Mouse (Mus musculus): ENCODE data around the gene Dctn1. TPM values are rescaled to one million over a fixed set of nuclear protein-coding genes. Genes with fewer than 3 reads are reported as not detected.

The Dctn1 gene
- 80.2 and 81.7 TPM in 2 replicates for polyA plus RNA-seq (2014; fragmentation: Nextera tagmentation; extraction: Ambion mirVana)

DNA sequence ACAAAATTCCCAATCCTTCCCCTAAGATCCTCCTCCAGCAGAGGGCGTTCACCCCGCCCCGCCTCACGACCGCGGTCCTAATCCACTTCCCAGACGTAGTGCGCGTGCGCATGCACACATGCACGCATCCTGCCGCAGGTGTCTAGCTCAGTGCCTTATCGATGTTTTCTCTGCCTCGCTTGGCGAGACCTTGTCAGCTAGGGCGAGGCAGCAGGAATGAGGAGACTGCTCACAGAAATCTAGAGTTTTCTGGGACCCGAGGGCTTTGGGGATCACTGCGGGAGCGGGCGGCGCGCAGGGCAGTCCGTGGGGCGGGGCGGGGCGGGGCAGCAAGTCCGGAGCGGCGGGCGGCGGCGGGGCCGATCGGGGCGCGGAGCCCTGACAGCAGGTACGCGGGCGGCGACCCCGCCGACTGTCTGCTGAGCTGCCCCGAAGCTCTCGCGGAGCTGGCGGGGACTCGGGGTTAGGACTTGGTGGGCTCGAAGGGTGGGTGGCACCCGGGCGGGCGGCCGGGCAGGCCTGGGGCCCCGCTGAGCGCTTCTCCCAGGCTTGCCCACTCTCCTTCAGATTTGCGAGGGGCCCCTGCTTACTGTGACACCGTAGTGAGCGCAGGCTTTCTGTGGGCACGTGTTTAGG lies at the start of gene Dctn1:
TSS of gene Dctn1 (plus strand) at position 314 of the 636 bp plus-strand sequence.
- peaks cover 22% of the 10 kb centered on the region for H3K27me3 ChIP-seq (ENCODE audit: control insufficient read depth, insufficient read depth, low read length)
- under 1% methylated on average over 58 of the region's 58 CpGs for WGBS
- peak within 1 kb of the TSS; percentile 84 for H3K9ac ChIP-seq (ENCODE audit: low read length)
- no peaks in the 10 kb centered on the region for H3K36me3 ChIP-seq (ENCODE audit: control insufficient read depth, insufficient read depth, low read length)
- H3K9me3 ChIP-seq (ENCODE audit: control insufficient read depth, low read length), result no peaks in the 10 kb centered on the region
- peak; percentile 99 for DNase-seq (ENCODE audit: low spot score, missing footprints)
- peak; percentile 88 for ATAC-seq (ENCODE audit: low FRiP score)
- H3K4me2 ChIP-seq, result peak within 1 kb of the TSS; percentile 88
- H3K4me3 ChIP-seq (ENCODE audit: low read depth, low read length), result peak within 1 kb of the TSS; percentile 83
- H3K27ac ChIP-seq (ENCODE audit: low read depth, low read length), result peak within 1 kb of the TSS; percentile 72
- H3K4me1 ChIP-seq (ENCODE audit: control insufficient read depth, insufficient read depth, low read length), result peaks cover 20% of the 10 kb centered on the region

DNA sequence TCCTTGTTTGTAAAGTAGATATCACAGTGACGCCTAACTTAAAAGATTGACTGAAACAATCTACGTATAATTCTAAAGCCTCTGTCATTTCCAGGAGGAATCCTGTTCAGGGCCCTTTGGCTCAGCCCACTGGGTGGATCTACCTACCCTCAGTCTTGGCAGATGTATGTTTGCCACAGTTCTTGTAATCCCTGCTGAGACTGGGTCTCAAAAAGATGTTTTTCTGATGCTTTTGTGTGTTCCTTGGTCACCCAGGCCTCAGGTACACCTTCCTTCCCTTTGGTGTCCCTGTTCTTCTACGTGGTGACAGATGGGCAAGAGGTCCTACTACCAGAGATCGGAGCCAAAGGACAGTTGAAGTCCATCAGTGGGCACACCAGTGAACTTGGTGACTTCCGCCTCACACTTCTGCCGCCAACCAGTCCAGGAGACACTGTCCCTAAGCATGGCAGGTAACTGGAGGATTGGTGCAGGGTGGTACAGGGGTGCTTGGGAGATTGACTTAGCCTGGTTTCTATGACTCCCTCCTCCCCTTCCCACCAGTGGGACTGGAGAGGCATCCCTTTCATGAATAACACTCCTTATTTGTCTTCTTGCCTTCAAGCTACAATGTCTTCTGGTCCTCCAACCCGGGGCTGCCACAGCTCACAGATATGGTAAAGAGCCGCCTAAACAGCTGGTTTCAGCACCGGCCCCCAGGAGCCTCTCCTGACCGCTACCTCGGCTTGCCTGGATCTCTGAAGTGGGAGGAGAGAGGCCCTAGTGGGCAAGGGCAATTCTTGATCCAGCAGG lies 49.2 kb upstream of the Dctn1 start:
- Histone ChIP-seq H3K9me3 (ENCODE audit: control insufficient read depth, low read length) (no peaks in the 10 kb centered on the region), H3K4me2 (peak overlapping the region; percentile 77), H3K36me3 (ENCODE audit: control insufficient read depth, insufficient read depth, low read length) (no peaks in the 10 kb centered on the region; the same call in 1 of the 2 replicates), H3K4me3 (ENCODE audit: low read depth, low read length) (peak overlapping the region; percentile 77), H3K27ac (ENCODE audit: low read depth, low read length) (no peak overlapping the region), H3K27me3 (ENCODE audit: control insufficient read depth, insufficient read depth, low read length) (no peaks in the 10 kb centered on the region), H3K4me1 (ENCODE audit: control insufficient read depth, insufficient read depth, low read length) (peaks cover 23% of the 10 kb centered on the region), H3K9ac (ENCODE audit: low read length) (peak overlapping the region; percentile 86)
- DNase-seq (ENCODE audit: low spot score, missing footprints) (no peak), ATAC-seq (ENCODE audit: low FRiP score) (no peak)
- 81% methylated on average over 11 of the region's 11 CpGs for WGBS

DNA sequence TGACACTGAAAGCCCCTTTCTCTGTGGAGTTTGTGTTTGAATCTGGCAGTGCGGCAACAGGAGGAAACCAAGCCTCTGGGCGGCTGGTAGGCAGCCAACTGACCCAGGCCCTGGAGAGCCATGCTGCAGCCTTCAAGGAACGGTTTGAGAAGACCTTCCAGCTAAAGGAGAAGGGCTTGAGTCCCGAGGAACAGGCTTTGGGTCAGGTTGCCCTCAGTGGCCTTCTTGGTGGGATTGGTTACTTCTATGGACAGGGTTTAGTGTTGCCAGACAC lies 48.6 kb upstream of the Dctn1 start:
- Histone ChIP-seq H3K4me3 (ENCODE audit: low read depth, low read length) (no peak overlapping the region), H3K9ac (ENCODE audit: low read length) (no peak overlapping the region), H3K4me2 (no peak overlapping the region), H3K27ac (ENCODE audit: low read depth, low read length) (no peak overlapping the region), H3K4me1 (ENCODE audit: control insufficient read depth, insufficient read depth, low read length) (peaks cover 24% of the 10 kb centered on the region), H3K27me3 (ENCODE audit: control insufficient read depth, insufficient read depth, low read length) (no peaks in the 10 kb centered on the region), H3K36me3 (ENCODE audit: control insufficient read depth, insufficient read depth, low read length) (no peaks in the 10 kb centered on the region; the same call in 1 of the 2 replicates), H3K9me3 (ENCODE audit: control insufficient read depth, low read length) (no peaks in the 10 kb centered on the region)
- WGBS, result 92% methylated on average over 4 of the region's 4 CpGs
- ATAC-seq (ENCODE audit: low FRiP score), result no peak
- no peak for DNase-seq (ENCODE audit: low spot score, missing footprints)

DNA sequence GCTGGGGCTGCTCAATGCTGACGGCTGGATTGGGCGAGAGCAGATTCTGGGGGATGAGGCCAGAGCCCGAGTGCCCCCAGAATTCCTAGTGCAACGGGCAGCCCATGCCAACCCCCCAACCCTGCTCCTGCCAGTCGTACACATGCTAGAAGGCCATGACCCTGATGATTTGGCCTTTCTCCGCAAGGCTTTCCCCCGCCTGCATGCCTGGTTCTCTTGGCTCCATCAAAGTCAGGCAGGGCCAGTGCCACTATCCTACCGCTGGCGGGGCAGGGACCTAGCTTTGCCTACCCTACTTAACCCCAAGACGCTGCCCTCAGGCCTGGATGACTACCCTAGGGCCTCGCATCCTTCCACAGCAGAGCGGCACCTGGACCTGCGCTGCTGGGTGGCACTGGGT lies 48.1 kb upstream of the Dctn1 start:
- 93% methylated on average over 13 of the region's 13 CpGs for WGBS
- ATAC-seq (ENCODE audit: low FRiP score) (no peak), DNase-seq (ENCODE audit: low spot score, missing footprints) (no peak)
- Histone ChIP-seq H3K4me3 (ENCODE audit: low read depth, low read length) (no peak overlapping the region), H3K27ac (ENCODE audit: low read depth, low read length) (no peak overlapping the region), H3K9ac (ENCODE audit: low read length) (no peak overlapping the region), H3K27me3 (ENCODE audit: control insufficient read depth, insufficient read depth, low read length) (no peaks in the 10 kb centered on the region), H3K9me3 (ENCODE audit: control insufficient read depth, low read length) (no peaks in the 10 kb centered on the region), H3K36me3 (ENCODE audit: control insufficient read depth, insufficient read depth, low read length) (no peaks in the 10 kb centered on the region; the same call in 1 of the 2 replicates), H3K4me1 (ENCODE audit: control insufficient read depth, insufficient read depth, low read length) (peaks cover 30% of the 10 kb centered on the region), H3K4me2 (no peak overlapping the region)

DNA sequence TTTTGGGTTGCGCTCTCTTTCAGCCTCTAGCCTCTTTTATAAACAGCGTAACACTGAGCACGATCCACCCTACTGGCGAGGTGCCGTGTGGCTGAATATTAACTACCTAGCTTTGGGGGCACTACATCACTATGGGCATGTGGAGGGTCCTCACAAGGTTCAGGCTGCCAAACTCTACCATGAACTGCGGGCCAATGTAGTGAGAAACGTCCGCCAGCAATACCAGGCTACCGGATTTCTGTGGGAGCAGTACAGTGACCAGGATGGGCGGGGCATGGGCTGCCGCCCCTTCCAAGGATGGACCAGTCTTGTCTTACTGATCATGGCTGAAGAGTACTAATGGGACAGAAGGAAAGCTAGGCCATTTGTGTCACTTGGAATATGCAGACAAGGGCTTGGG lies 47.4 kb upstream of the Dctn1 start:
- ATAC-seq (ENCODE audit: low FRiP score), result no peak
- Histone ChIP-seq H3K27me3 (ENCODE audit: control insufficient read depth, insufficient read depth, low read length) (no peaks in the 10 kb centered on the region), H3K4me2 (no peak overlapping the region), H3K4me3 (ENCODE audit: low read depth, low read length) (no peak overlapping the region), H3K9ac (ENCODE audit: low read length) (no peak overlapping the region), H3K9me3 (ENCODE audit: control insufficient read depth, low read length) (no peaks in the 10 kb centered on the region), H3K36me3 (ENCODE audit: control insufficient read depth, insufficient read depth, low read length) (no peaks in the 10 kb centered on the region; the same call in 1 of the 2 replicates), H3K4me1 (ENCODE audit: control insufficient read depth, insufficient read depth, low read length) (peaks cover 35% of the 10 kb centered on the region), H3K27ac (ENCODE audit: low read depth, low read length) (no peak overlapping the region)
- DNase-seq (ENCODE audit: low spot score, missing footprints), result no peak
- WGBS, result 88% methylated on average over 11 of the region's 11 CpGs

DNA sequence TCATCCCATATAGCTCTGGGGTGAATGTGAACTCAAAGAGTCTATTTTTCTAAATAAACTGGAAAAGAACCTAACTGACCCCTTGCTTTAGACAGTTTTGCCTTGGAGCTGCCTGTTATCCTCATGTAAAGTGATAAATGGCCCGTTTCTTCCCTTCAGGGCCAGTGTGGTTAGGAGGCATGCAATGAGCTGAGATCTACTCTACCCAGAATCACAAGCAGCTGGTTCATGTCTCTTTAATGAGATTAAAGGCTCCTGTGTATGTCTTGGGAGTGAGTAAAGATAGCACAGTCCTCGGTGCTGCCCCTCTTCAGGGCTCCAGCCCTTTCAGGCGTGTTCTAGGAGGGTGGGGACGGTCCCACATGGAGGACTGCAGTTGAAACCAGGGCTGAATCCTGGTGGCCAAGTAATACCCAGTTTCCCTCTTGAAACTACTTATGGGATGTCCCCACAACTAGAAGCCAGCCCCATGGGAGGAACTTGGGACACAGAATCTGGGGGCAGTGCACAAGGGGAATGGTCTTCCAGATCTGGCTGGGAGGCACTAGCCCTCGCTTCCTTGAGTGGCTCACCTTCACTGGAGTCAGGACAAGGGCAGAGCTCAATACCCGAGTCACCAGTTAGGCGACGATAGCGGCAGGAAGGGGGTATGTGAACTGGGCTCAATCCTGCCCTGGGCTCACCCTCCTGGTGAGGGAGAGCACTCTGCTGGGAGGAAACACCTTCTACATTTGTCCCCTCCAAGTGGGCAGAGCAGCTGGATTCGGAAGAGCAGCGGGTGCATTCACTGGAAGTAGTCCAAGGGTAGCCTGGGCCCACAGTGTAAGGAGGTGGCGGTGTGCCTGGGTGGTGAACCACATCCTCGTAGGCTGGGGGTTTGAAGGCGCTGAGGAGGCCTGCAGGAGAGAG lies 46.6 kb upstream of the Dctn1 start:
- no peak for DNase-seq (ENCODE audit: low spot score, missing footprints)
- Histone ChIP-seq H3K4me2 (no peak overlapping the region), H3K4me1 (ENCODE audit: control insufficient read depth, insufficient read depth, low read length) (peaks cover 39% of the 10 kb centered on the region), H3K4me3 (ENCODE audit: low read depth, low read length) (no peak overlapping the region), H3K9ac (ENCODE audit: low read length) (no peak overlapping the region), H3K9me3 (ENCODE audit: control insufficient read depth, low read length) (no peaks in the 10 kb centered on the region), H3K27me3 (ENCODE audit: control insufficient read depth, insufficient read depth, low read length) (no peaks in the 10 kb centered on the region), H3K36me3 (ENCODE audit: control insufficient read depth, insufficient read depth, low read length) (no peaks in the 10 kb centered on the region; the same call in 1 of the 2 replicates), H3K27ac (ENCODE audit: low read depth, low read length) (no peak overlapping the region; the same call in 1 of the 2 replicates)
- 85% methylated on average over 14 of the region's 14 CpGs for WGBS
- ATAC-seq (ENCODE audit: low FRiP score), result no peak

DNA sequence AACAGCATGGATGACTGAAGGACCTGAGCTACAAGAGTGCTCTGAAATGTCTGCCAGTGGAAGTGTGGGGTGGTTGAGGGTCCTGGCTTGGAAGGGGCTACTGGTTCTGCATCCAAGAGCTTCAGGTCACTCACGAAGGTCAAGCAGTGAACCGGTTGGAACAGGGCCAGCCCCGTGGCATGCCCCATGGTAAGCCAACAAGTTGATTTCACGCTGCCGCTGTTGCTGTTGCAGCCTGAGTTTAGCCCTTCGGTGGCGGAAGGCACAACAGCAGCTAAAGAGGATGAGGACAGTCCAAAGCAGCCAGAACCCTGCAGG lies 46.0 kb upstream of the Dctn1 start:
- H3K27ac ChIP-seq (ENCODE audit: low read depth, low read length), result no peak overlapping the region; the same call in 1 of the 2 replicates
- H3K4me2 ChIP-seq, result peak overlapping the region; percentile 98
- 70% methylated on average over 7 of the region's 7 CpGs for WGBS
- DNase-seq (ENCODE audit: low spot score, missing footprints) (no peak), ATAC-seq (ENCODE audit: low FRiP score) (no peak)
- H3K4me1 ChIP-seq (ENCODE audit: control insufficient read depth, insufficient read depth, low read length), result peaks cover 40% of the 10 kb centered on the region
- H3K27me3 ChIP-seq (ENCODE audit: control insufficient read depth, insufficient read depth, low read length), result no peaks in the 10 kb centered on the region
- no peaks in the 10 kb centered on the region for H3K9me3 ChIP-seq (ENCODE audit: control insufficient read depth, low read length)
- peak overlapping the region; percentile 79; the same call in 1 of the 2 replicates for H3K4me3 ChIP-seq (ENCODE audit: low read depth, low read length)
- peak overlapping the region; percentile 96 for H3K9ac ChIP-seq (ENCODE audit: low read length)
- H3K36me3 ChIP-seq (ENCODE audit: control insufficient read depth, insufficient read depth, low read length), result no peaks in the 10 kb centered on the region; the same call in 1 of the 2 replicates

DNA sequence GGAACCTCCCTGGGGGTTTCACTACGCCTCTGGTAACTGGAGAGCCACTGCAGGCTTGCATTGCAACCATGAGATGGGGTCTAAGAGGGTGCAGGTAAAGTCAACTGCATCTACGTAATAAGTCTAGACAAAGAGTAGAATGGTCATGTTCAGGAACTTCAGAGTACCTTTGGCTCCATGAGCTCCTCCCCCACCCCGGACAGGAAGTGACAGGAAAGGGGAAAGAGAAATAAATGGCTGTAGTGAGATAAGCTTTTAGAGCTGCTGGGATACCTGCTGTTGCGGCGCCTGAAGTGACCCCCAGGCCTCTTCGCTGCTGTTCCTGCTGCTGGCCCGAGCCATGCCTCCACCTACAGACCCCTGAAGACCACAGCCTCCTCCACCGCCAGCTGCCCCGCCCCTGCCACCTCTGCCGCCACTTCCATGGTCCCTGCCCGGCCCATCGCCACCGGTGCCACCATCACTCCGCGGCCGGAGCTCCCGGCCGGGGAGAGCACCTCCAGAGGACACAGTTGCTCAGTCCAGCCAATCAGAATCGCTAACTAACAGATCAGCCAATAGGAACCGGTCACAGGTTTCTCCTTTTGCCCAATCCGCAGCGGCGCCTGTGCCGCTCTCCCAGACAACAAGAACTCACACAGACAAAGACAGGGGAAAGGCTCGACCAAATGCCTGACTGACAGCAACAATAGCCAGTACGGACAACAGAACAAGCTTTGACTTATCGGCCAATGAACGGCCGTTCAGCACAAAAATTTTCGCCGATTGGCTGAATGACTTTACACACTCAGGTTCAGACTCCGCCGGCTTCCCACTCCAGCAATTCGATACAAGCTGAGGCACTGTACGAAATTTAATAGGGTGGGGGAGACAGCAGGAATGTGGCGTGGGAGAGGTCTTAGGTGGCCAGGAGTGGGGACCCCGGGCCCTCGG lies 44.5 kb upstream of the Dctn1 start, which contains the start of gene Wbp1:
TSS of gene Wbp1 (minus strand) at position 630 of the 933 bp plus-strand sequence.
- Histone ChIP-seq H3K27me3 (ENCODE audit: control insufficient read depth, insufficient read depth, low read length) (no peaks in the 10 kb centered on the region), H3K36me3 (ENCODE audit: control insufficient read depth, insufficient read depth, low read length) (no peaks in the 10 kb centered on the region; the same call in 1 of the 2 replicates), H3K9ac (ENCODE audit: low read length) (peak within 1 kb of the TSS; percentile 98), H3K4me1 (ENCODE audit: control insufficient read depth, insufficient read depth, low read length) (peaks cover 39% of the 10 kb centered on the region), H3K4me3 (ENCODE audit: low read depth, low read length) (peak within 1 kb of the TSS; percentile 79), H3K27ac (ENCODE audit: low read depth, low read length) (peak within 1 kb of the TSS; percentile 97), H3K4me2 (peak within 1 kb of the TSS; percentile 98), H3K9me3 (ENCODE audit: control insufficient read depth, low read length) (no peaks in the 10 kb centered on the region)
- WGBS, result under 1% methylated on average over 38 of the region's 38 CpGs
- peak; percentile 97 for DNase-seq (ENCODE audit: low spot score, missing footprints)
- ATAC-seq (ENCODE audit: low FRiP score), result peak; percentile 94

All from midbrain, embryonic 11.5 days (tissue).